Mouse (Mus musculus) embryonic stem cell, embryonic (primary cell): ENCODE data around the gene Gdf1.

ENCODE experiments used
- CTCF ChIA-PET, 4 experiments: fragments of 300-600 bp in 2 of 4; fragments of 350-600 bp in 2 of 4; sonication (Branson Sonifier 250); formaldehyde crosslinking; loops; one replicate each; lab custom pipeline; 2022; ENCODE audit warnings: inconsistent platforms in 2 of 4; lab: Charles Lee
- POLR2A ChIA-PET, 4 experiments: fragments of 300-600 bp in 2 of 4; fragments of 350-600 bp in 2 of 4; sonication (Branson Sonifier 250); formaldehyde crosslinking; loops; one replicate each; lab custom pipeline; 2022; ENCODE audit warnings: antibody characterized with exemption in 4 of 4, inconsistent platforms in 1 of 4; lab: Charles Lee

The Gdf1 gene

GRCm38 (mm10) chr8:70364066-70364465 is 34.4 kb downstream of the Gdf1 start:
- CTCF ChIA-PET, result interaction anchor here (0.6 to 1.4 kb wide), 10 partner anchors 10 to 287 kb away, joined by 3 to 9 read pairs (median 4); partner anchors contain the start of genes Comp (in 1 of the 4) and Ell (in 1 of the 4)
- POLR2A ChIA-PET, result interaction anchor here in 3 of 4 experiments (0.6 to 1.8 kb wide), 11 partner anchors 8 to 297 kb away, joined by 3 to 6 read pairs (median 4); partner anchors contain the start of genes Upf1 (in 2 of the 3), Comp (in 1 of the 3) and Homer3 (in 1 of the 3)

GRCm38 (mm10) chr8:70366588-70366987 is 37.0 kb downstream of the Gdf1 start:
- ChIA-PET POLR2A (interaction anchor here in 1 of 4 experiments (1.3 kb wide), 1 partner anchor 134 kb away, joined by 3 read pairs; no protein-coding TSS in a partner anchor), CTCF (interaction anchor here in 2 of 4 experiments (0.7 to 1.0 kb wide), 2 partner anchors 28 to 420 kb away, joined by 3 read pairs; no protein-coding TSS in a partner anchor)

- ChIA-PET CTCF (interaction anchor here in 2 of 4 experiments (1.2 to 4.4 kb wide), 2 partner anchors 10 kb away, joined by 3 to 17 read pairs; no protein-coding TSS in a partner anchor), POLR2A (interaction anchor here in 3 of 4 experiments (0.5 to 1.7 kb wide), 3 partner anchors 9 to 272 kb away, joined by 3 to 4 read pairs (median 3); no protein-coding TSS in a partner anchor)
Measured at GRCm38 (mm10) chr8:70370476-70370875, 40.9 kb downstream of the Gdf1 start.

GRCm38 (mm10) chr8:70371951-70372350 is 42.3 kb downstream of the Gdf1 start:
- POLR2A ChIA-PET, result interaction anchor here in 2 of 4 experiments (0.6 to 2.3 kb wide), 7 partner anchors 11 to 266 kb away, joined by 3 to 6 read pairs (median 3); partner anchors contain the start of gene Upf1 (in 1 of the 2)

GRCm38 (mm10) chr8:70373397-70374317 is 44.0 kb downstream of the Gdf1 start, which contains the start of gene Comp:
Gene Comp (plus strand): TSS chr8:70373558.
- CTCF ChIA-PET, result interaction anchor here in 3 of 4 experiments (0.5 to 1.9 kb wide), 10 partner anchors 9 to 1229 kb away, joined by 3 to 19 read pairs (median 4); partner anchors contain the start of gene Homer3 (in 1 of the 3)
- POLR2A ChIA-PET, result interaction anchor here in 3 of 4 experiments (0.6 to 2.3 kb wide), 22 partner anchors 9 to 1008 kb away, joined by 3 to 8 read pairs (median 4); partner anchors contain the start of genes Arrdc2 (in 2 of the 3), Klhl26 (in 2 of the 3), Ell (in 1 of the 3) and Nr2f6 (in 1 of the 3)

More at GRCm38 (mm10) chr8:70371951-70372350, 42.3 kb downstream of the Gdf1 start:
- CTCF ChIA-PET, result interaction anchor here (0.5 to 4.4 kb wide), 6 partner anchors 11 to 288 kb away, joined by 3 to 17 read pairs (median 4); partner anchors contain the start of gene Pgpep1 (in 1 of the 4)

- POLR2A ChIA-PET, result interaction anchor here in 3 of 4 experiments (0.5 to 1.9 kb wide), 19 partner anchors 9 to 1008 kb away, joined by 3 to 8 read pairs (median 4); partner anchors contain the start of genes Arrdc2 (in 2 of the 3), Ell (in 1 of the 3), Fkbp8 (in 1 of the 3) and Klhl26 (in 1 of the 3)
- CTCF ChIA-PET, result interaction anchor here in 3 of 4 experiments (0.5 to 1.9 kb wide), 9 partner anchors 9 to 156 kb away, joined by 3 to 19 read pairs (median 3); no protein-coding TSS in a partner anchor
Measured at GRCm38 (mm10) chr8:70374318-70374927, 44.8 kb downstream of the Gdf1 start.

GRCm38 (mm10) chr8:70375212-70375859 is 45.7 kb downstream of the Gdf1 start:
- ChIA-PET POLR2A (interaction anchor here in 3 of 4 experiments (0.8 to 1.9 kb wide), 12 partner anchors 11 to 417 kb away, joined by 3 to 8 read pairs (median 4); partner anchors contain the start of genes Upf1 (in 2 of the 3), Ell (in 1 of the 3), Fkbp8 (in 1 of the 3) and Uba52 (in 1 of the 3)), CTCF (interaction anchor here in 3 of 4 experiments (0.6 to 1.9 kb wide), 7 partner anchors 9 to 417 kb away, joined by 3 to 6 read pairs (median 3); no protein-coding TSS in a partner anchor)

GRCm38 (mm10) chr8:70376275-70376741 is 46.7 kb downstream of the Gdf1 start:
- CTCF ChIA-PET, result interaction anchor here in 2 of 4 experiments (0.9 to 1.4 kb wide), 3 partner anchors 8 to 127 kb away, joined by 3 read pairs; no protein-coding TSS in a partner anchor
- POLR2A ChIA-PET, result interaction anchor here in 2 of 4 experiments (1.0 to 1.6 kb wide), 4 partner anchors 20 to 416 kb away, joined by 3 to 6 read pairs (median 4); partner anchors contain the start of gene Upf1 (in 1 of the 2)

- POLR2A ChIA-PET, result interaction anchor here in 2 of 4 experiments (0.6 to 1.5 kb wide), 2 partner anchors 16 to 24 kb away, joined by 3 to 6 read pairs; partner anchors contain the start of gene Upf1 (in 1 of the 2)
- CTCF ChIA-PET, result interaction anchor here in 1 of 4 experiments (0.6 to 1.0 kb wide), 3 partner anchors 126 to 762 kb away, joined by 3 to 4 read pairs (median 3); partner anchors contain the start of gene Arrdc2
Measured at GRCm38 (mm10) chr8:70377049-70377448, 47.4 kb downstream of the Gdf1 start.

GRCm38 (mm10) chr8:70380069-70380468 is 50.5 kb downstream of the Gdf1 start:
- CTCF ChIA-PET, result interaction anchor here in 2 of 4 experiments (0.6 to 1.3 kb wide), 2 partner anchors 123 to 1183 kb away, joined by 3 read pairs; no protein-coding TSS in a partner anchor

More at GRCm38 (mm10) chr8:70380069-70380468, 50.5 kb downstream of the Gdf1 start:
- POLR2A ChIA-PET, result interaction anchor here in 2 of 4 experiments (0.6 to 1.4 kb wide), 5 partner anchors 9 to 188 kb away, joined by 3 to 5 read pairs (median 3); partner anchors contain the start of genes Rex1bd (in 1 of the 2) and Upf1 (in 1 of the 2)
